In the genomic region with DNA sequence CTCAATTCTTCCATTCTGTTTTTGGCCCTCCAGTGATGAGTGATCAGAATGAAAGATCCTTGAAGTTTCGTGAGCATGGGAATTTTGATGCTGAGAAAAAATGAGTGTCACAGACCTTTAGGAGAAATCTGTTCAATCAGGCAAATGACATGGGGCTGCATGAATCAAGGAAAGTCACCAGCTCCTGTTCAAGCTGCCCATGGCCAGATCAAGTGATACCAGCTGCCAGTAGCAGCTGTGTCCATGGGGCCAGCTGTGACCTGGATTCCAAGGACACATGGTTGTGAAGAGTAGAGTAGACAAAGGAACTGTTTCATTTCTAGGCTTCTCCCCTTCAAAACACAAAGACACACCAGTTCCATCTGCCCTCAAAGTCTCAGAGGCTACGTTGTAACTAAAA, we compare ENCODE assay signal across 10 mouse cellular contexts.
DNase-seq lines count a peak whose midpoint lies in the region; ATAC-seq and TF ChIP-seq lines count a peak whose summit lies in the region.
"Had no signal": no experiment of that assay in that cellular context is flagged by ENCODE, and none has a peak within 500 bp of the region (broad histone marks: within the 10 kb centered on the region; RNA-seq: fewer than 3 reads in every experiment).

No protein-coding gene starts in this region.

- H3K4me3 ChIP-seq in layer of hippocampus, adult 2 months, result no peak overlapping the region
- H3K4me3 ChIP-seq in limb, embryonic 14.5 days (replicated peaks; ENCODE audit: low read length), result no peak overlapping the region
- H3K4me3 ChIP-seq: neural tube, embryonic 13.5 days had no signal

- intact Hi-C loops in gastrocnemius, postnatal 14 days (cut with DNase I; ENCODE audit: low total_unique reads), result no loop called here

- WGBS in limb, embryonic 14.5 days, result 56% methylated on average over 2 of the region's 2 CpGs

- ATAC-seq in limb, embryonic 14.5 days (ENCODE audit: low FRiP score, low read depth), result peak; percentile 79

- no peak overlapping the region for H3K9ac ChIP-seq in limb, embryonic 14.5 days (ENCODE audit: low read depth, low read length, severe bottlenecking)
- H3K9ac ChIP-seq: neural tube, embryonic 13.5 days had no signal

- H3K4me2 ChIP-seq in limb, embryonic 14.5 days (replicated peaks; ENCODE audit: low read depth, low read length, severe bottlenecking), result no peak overlapping the region
- H3K4me2 ChIP-seq: neural tube, embryonic 13.5 days had no signal

- no peaks in the 10 kb centered on the region for H3K27me3 ChIP-seq in limb, embryonic 14.5 days (ENCODE audit: control insufficient read depth, insufficient read depth, low read length)
- H3K27me3 ChIP-seq: neural tube, embryonic 13.5 days had no signal

- no peaks in the 10 kb centered on the region for H3K36me3 ChIP-seq in limb, embryonic 14.5 days (ENCODE audit: control insufficient read depth, insufficient read depth, low read length)
- H3K36me3 ChIP-seq: neural tube, embryonic 13.5 days had no signal

- TF ChIP-seq CTCF in layer of hippocampus, adult 2 months (conservative IDR thresholded peaks at IDR 0.05), result no peak

- H3K27ac ChIP-seq in layer of hippocampus, adult 2 months, result no peak overlapping the region
- peak overlapping the region; percentile 56; the same call in 1 of the 2 replicates for H3K27ac ChIP-seq in limb, embryonic 14.5 days (replicated peaks; ENCODE audit: low read depth, low read length)
- H3K27ac ChIP-seq: neural tube, embryonic 13.5 days had no signal

- no peaks in the 10 kb centered on the region for H3K9me3 ChIP-seq in limb, embryonic 14.5 days (ENCODE audit: control insufficient read depth, low read length)
- H3K9me3 ChIP-seq: neural tube, embryonic 13.5 days had no signal

- peak; percentile 15 to 16 for DNase-seq in adrenal gland, postnatal 36 days
- no peak for DNase-seq in adrenal gland, adult 8-10 months
- DNase-seq in layer of hippocampus, adult 9-11 months, result peak; percentile 7
- DNase-seq in layer of hippocampus, adult 2 months (ENCODE audit: low spot score in 2 of 2), result no peak
- DNase-seq in gastrocnemius, postnatal 14 days, result peak; percentile 49
- peak; percentile 49 for DNase-seq in limb, embryonic 14.5 days (ENCODE audit: low spot score)
- DNase-seq in cerebellum, adult 18-20 months, result no peak
- DNase-seq in urinary bladder, postnatal 4 days (ENCODE audit: low spot score in 2 of 2), result no peak
- DNase-seq: cerebellum, adult 9-11 months had no signal

- TF ChIP-seq POLR2A in limb, embryonic 14.5 days (IDR thresholded peaks at IDR 0.05; ENCODE audit: borderline replicate concordance, extremely low read depth, insufficient read depth, insufficient read length), result no peak

- H3K4me1 ChIP-seq in limb, embryonic 14.5 days (ENCODE audit: control insufficient read depth, insufficient read depth, low read length), result peaks cover 13% of the 10 kb centered on the region
- H3K4me1 ChIP-seq: neural tube, embryonic 13.5 days had no signal

Comparison
In these comparisons a context has a peak if more than half of its experiments do, and no peak if none do; other contexts are left out.
1. DNase-seq: peak in adrenal gland, postnatal 36 days (2 of 2), layer of hippocampus, adult 9-11 months (single experiment), gastrocnemius, postnatal 14 days (single experiment) and limb, embryonic 14.5 days (single experiment); none in adrenal gland, adult 8-10 months (single experiment), layer of hippocampus, adult 2 months (0 of 2), cerebellum, adult 18-20 months (0 of 2) and urinary bladder, postnatal 4 days (0 of 2).